Mouse (Mus musculus) thymus, postnatal 14 days (tissue): ENCODE data around the gene Ccdc85a.
"Not testable (repeated sequence)": the region's sequence is repeated elsewhere in the genome, so short reads cannot be mapped to it uniquely, and the experiment has no call there.

Source experiments
- DNase-seq: peaks from one replicate; pipeline ENCODE4 v3.0.0; 2021

The Ccdc85a gene

DNA sequence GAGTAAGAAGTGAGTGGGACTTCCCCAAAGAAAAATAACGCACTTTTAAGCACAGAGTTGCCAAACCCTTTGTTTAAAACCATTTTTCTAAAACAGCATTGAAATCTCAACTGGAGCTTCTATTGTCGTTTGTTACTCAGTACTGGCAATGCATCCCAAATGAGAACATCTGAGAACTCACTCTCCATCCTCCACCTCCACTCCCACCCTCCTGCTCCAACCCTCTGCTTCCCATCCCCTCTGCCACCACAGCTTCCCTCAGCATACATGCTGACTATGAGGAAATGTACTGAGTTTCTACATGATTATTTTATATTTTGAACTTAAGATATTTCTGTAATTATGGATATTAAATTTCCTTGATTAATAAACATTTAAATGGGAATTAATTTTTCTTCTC lies 168.3 kb downstream of the Ccdc85a start:
- DNase-seq = no peak

DNA sequence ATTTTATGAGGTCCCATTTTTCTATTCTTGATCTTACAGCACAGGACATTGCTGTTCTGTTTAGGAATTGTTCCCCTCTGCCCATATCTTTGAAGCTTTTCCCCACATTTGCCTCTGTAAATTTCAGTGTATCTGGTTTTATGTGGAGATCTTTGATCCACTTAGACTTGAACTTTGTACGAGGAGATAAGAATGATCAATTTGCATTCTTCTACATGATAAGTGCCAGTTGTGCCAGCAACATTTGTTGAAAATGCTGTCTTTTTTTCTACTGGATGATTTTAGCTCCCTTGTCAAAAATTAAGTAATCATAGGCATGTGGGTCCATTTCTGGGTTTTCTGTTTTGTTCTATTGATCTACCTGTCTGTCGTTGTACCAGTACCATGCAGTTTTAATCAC lies 174.2 kb downstream of the Ccdc85a start:
- DNase-seq = not testable (repeated sequence)

DNA sequence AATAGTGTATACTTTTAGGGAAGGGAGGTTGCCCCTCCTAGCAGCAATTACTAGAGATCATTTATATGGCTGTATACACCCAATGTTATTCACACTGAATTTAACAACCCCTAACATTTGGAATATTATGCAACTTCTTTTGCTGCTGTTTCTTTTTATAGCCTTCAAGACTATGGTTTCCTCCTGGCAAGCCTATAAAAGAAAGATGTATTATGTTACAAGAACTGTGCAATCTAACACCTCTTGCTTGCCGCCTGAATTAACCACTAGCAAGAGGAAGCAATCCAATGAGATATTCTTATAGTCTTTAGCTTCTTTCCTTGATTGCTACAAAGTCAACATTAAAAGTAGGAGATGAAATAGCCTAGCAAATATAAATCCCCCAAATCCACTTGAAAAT lies 187.0 kb downstream of the Ccdc85a start:
- no peak for DNase-seq

DNA sequence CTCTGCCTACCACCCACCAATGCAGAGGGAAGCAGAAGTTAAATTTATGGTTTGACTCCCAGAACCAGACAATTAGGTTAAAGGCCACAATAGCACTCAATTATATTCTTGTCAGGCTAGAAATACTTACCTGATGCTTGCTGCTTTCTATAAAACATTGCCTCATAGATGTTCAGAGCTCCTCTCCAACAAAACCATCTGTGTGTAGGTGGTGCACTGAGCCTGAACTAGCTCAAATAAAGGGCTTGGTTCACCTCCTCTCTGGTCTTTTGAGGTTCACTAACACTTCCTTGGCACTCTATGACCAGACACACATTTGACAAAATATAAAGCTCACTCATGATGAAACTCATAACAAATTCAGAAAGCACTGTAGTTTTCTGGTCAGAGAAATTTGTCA lies 208.2 kb downstream of the Ccdc85a start:
- DNase-seq = no peak

DNA sequence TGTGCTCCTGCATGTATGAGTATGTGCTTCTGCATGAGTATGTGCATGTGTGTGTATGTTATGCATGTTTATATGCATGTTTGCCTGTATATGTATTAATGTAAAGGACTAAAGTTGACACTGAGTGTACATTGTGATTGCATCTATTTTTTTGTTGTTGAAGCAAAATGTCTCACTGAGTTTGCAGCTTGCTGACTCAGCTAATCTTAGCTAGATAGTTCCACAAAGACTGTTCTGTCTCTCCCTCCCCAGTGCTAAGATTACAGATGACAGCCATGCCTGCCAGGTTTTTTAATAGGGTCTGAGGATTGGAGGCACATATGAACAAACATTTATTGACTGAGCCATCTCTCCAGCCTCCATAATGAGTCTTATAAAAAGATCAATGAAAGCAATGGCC lies 209.5 kb downstream of the Ccdc85a start:
- no peak for DNase-seq

DNA sequence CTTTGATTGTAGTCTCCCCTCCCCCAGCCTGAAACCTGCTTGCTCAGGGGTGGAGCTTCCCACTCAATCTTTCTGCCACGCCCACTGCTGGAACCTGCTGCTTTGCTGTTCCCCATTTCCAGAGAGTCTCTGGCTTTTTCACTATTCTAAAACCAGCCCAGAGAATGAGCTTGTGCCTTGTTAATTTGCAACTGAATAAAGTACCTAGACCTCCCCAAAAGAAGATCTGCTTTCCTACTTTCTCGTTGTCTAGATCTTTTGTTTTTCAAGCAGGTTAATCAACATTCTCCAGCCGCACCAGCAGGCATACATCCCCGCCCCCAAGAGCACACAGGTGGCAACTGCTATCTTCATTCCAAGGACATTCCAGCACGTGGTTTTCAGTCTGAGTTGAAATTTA lies 212.7 kb downstream of the Ccdc85a start:
- not testable (repeated sequence) for DNase-seq

DNA sequence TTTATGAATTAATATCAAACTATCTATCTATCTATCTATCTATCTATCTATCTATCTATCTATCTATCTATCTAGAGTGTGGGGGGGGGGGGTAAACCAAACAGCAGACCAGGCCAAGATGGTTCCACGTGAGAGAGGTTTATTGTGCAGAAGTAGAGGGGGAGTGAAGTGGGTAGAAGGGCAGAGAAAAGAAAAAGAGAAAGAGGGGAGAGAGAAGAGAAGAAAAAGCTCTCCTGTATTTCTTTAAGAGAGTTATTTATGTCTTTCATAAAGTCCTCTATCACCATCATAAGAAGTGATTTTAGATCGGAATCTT lies 218.2 kb downstream of the Ccdc85a start:
- no peak for DNase-seq

DNA sequence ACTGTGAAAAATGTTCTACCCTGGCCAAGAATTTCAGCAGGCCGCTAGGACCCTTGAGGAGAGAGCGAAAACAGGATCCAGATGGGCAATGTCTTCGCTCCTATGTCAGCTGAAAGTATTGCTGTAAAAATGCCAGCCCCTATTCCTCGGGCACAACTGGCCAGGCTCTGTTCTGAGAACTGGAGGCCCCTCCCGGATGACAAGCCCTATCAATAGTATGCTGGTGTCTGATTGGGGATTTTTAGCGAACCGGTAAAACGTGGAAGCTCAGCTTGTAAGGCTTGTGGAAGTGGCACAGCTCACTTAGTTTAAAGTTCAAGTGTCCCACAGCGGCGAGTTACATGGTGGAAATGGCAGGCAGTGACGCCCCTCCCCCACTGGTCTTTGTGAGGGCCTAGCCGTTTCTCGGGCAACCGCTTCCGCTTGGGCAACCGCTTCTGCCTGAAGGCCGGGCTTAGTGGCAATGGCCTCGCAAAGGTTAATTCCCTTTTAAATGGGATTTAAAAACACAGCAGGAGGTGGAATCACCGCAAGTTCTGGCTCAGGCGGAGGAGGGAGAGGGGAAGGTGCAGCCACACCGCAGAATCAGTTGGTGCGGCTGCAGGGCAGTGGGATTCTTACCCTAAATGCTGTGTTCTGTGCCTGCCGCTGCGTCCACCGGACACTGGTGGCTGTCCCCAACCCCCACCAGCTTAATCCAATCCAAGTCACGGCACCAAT lies 218.8 kb downstream of the Ccdc85a start:
- DNase-seq = peak; percentile 75

DNA sequence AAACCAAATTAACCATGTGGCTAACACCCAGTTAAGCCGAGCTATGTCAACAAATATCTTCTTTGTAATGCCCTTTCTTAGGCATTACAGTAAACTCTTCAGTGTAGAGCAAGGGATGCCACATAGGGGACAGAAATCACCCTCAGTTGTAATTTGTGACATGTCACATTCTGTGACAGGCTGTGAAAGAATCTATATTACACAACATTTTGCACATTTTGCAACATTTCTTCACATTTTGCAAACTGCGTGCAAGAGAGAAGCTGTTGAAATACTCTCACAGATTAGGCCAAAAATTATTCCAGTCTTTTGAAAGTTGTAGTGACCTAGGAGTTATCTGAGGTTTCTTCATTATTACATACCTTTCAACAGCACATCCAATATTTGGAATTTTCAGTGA lies 240.7 kb downstream of the Ccdc85a start:
- no peak for DNase-seq

DNA sequence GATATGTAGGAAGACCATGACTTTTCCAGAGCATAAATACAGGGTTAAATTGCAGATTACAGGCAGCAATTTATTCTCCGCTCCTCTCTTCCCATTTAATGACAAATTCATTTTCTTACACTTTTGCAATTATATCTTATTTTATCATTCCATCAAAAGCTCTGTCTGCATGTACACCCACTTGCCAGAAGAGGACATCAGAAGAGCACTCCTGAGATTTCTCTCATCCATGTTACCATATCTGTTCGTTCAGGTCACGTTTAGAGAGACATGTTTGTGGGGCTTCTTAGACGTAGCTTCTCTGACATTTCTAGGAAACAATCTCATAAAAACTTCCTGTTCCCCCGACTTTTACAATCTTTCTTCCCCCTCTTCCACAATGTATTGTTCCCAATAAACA lies 242.2 kb downstream of the Ccdc85a start:
- no peak for DNase-seq

DNA sequence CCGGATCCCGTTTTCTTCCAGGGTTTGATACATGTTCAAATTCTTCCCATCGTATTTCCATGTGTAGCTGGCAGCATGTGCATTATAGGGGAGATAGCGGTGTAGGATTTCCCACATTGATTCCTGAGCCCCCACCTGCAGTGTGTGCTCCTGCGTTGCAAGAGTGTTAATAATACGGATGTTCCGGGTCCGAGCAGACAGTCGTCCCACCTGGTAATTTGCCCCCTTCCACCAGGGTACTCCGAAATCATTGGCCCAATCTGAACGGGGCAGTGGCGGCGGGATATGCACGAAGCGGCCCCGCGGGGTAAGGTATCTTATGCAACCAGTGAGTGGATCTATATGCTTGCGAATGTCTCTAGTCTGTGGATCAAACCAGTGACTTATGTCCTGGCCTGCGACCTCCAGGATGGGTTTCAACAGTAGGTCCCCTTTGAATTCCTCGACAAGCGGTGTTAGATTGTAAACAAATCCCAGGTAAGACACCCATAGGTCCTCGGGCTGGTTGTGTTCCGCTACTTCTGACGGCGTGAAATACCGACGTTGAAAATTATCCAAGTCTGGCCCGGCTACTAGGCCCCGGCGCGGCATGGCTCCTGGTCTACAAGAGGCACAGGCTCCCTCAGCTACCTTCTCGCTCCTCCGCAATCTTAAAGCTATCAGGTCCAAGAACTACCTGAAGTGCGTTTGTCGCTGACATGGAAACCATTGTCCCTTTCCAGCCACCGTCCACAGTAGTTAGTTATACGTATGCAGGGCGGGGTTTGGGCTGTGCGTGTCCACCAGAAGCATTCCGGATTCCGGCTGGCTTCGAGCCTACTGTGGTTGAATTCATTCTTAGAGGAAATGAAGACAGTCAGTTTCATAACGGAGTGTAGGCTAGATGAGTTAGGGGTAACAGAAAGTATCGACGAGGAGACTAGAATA lies 244.6 kb downstream of the Ccdc85a start, which contains the start of gene Gm6685:
TSS of gene Gm6685 (minus strand) at position 644 of the 927 bp plus-strand sequence.
- not testable (repeated sequence) for DNase-seq
